In genomic region chr14:56613212-56613611, GRCm38 (mm10) we compare ENCODE assay signal across 31 mouse cellular contexts.
"Had no signal": no experiment of that assay in that cellular context is flagged by ENCODE, and none has a peak within 500 bp of the region (broad histone marks: within the 10 kb centered on the region; RNA-seq: fewer than 3 reads in every experiment).

No protein-coding gene starts in this region.

- H3K4me3 ChIP-seq: left cerebral cortex, adult 2 months; limb, embryonic 10.5 days; limb, embryonic 12.5 days; limb, embryonic 13.5 days; limb, embryonic 15.5 days; liver, embryonic 12.5 days; liver, embryonic 13.5 days; liver, embryonic 15.5 days; lung, embryonic 15.5 days; megakaryocyte, embryonic 14.5 days; midbrain, embryonic 10.5 days; midbrain, embryonic 12.5 days; midbrain, embryonic 13.5 days; midbrain, embryonic 15.5 days; myocyte had no signal

- H3K27ac ChIP-seq: left cerebral cortex, adult 2 months; limb, embryonic 10.5 days; limb, embryonic 12.5 days; limb, embryonic 13.5 days; limb, embryonic 15.5 days; liver, embryonic 12.5 days; liver, embryonic 13.5 days; liver, embryonic 14.5 days; liver, embryonic 15.5 days; lung, embryonic 15.5 days; macrophage; midbrain, embryonic 10.5 days; midbrain, embryonic 12.5 days; midbrain, embryonic 13.5 days; midbrain, embryonic 15.5 days had no signal

- H3K36me3 ChIP-seq: limb, embryonic 10.5 days; limb, embryonic 12.5 days; midbrain, embryonic 10.5 days; midbrain, embryonic 12.5 days; midbrain, embryonic 13.5 days; midbrain, embryonic 15.5 days had no signal

- H3K4me1 ChIP-seq: limb, embryonic 10.5 days; limb, embryonic 12.5 days; limb, embryonic 13.5 days; limb, embryonic 15.5 days; liver, embryonic 12.5 days; liver, embryonic 13.5 days; liver, embryonic 15.5 days; lung, embryonic 15.5 days; midbrain, embryonic 10.5 days; midbrain, embryonic 12.5 days; midbrain, embryonic 13.5 days; midbrain, embryonic 15.5 days had no signal

- DNase-seq: left cerebral cortex, postnatal 4 days; liver; liver, embryonic 13.5 days; liver, postnatal 0 days; lung, adult 18-20 months; lung, adult 2 months; lung, embryonic 14.5 days; lung, postnatal 10 days; lung, postnatal 14 days; lung, postnatal 36 days; lung, postnatal 4 days; midbrain, embryonic 14.5 days had no signal

- ATAC-seq: liver, embryonic 12.5 days; liver, postnatal 0 days; lung, postnatal 0 days; midbrain, embryonic 13.5 days; midbrain, embryonic 15.5 days; midbrain, embryonic 16.5 days had no signal

- H3K9me3 ChIP-seq: limb, embryonic 10.5 days; limb, embryonic 12.5 days; limb, embryonic 13.5 days; limb, embryonic 15.5 days; liver, embryonic 12.5 days; liver, embryonic 13.5 days; liver, embryonic 15.5 days; lung, embryonic 15.5 days; megakaryocyte, embryonic 14.5 days; midbrain, embryonic 10.5 days; midbrain, embryonic 12.5 days; midbrain, embryonic 15.5 days had no signal

- H3K9ac ChIP-seq: limb, embryonic 12.5 days; limb, embryonic 13.5 days; limb, embryonic 15.5 days; liver, embryonic 12.5 days; liver, embryonic 13.5 days; liver, embryonic 14.5 days; liver, embryonic 15.5 days; liver, postnatal 0 days; lung, embryonic 14.5 days; lung, embryonic 15.5 days; midbrain, embryonic 12.5 days; midbrain, embryonic 13.5 days; midbrain, embryonic 15.5 days had no signal

- H3K4me2 ChIP-seq: limb, embryonic 12.5 days; limb, embryonic 13.5 days; limb, embryonic 15.5 days; liver, embryonic 11.5 days; liver, embryonic 12.5 days; liver, embryonic 13.5 days; liver, embryonic 15.5 days; lung, embryonic 14.5 days; lung, embryonic 15.5 days; midbrain, embryonic 12.5 days; midbrain, embryonic 13.5 days; midbrain, embryonic 15.5 days had no signal

- H3K27me3 ChIP-seq: limb, embryonic 12.5 days; limb, embryonic 13.5 days; limb, embryonic 15.5 days; liver, embryonic 12.5 days; liver, embryonic 13.5 days; liver, embryonic 15.5 days; lung, embryonic 15.5 days; megakaryocyte, embryonic 14.5 days; midbrain, embryonic 12.5 days; midbrain, embryonic 13.5 days; midbrain, embryonic 15.5 days had no signal
